Mouse (Mus musculus) forebrain, embryonic 14.5 days (tissue): ENCODE data around the gene Bcl2. TPM values are rescaled to one million over a fixed set of nuclear protein-coding genes. Genes with fewer than 3 reads are reported as not detected.

Experiments
- ATAC-seq: fragments of 200-750 bp; cut with Nextera tagmentation; 2 replicates; pipeline ENCODE4 v1.8.0; 2017; ENCODE audit warnings: mild to moderate bottlenecking, moderate library complexity
- DNase-seq: peaks from one replicate; pipeline ENCODE4 v3.0.0-alpha.2; 2015; ENCODE audit warnings: low spot score
- H3K27ac ChIP-seq: fragments of 300-500 bp; sonication (generic); 2 replicates; pipeline ENCODE4 v1.5.1; 2014; ENCODE audit warnings: low read depth, mild to moderate bottlenecking, control low read depth, low read length, moderate library complexity
- H3K27me3 ChIP-seq: fragments of 300-500 bp; sonication (generic); replicated peaks from 2 replicates; pipeline ENCODE4 v1.6.1; 2014; ENCODE audit warnings: low read length, control low read depth, mixed read lengths; ENCODE audit not compliant: control insufficient read depth, insufficient read depth
- H3K36me3 ChIP-seq: fragments of 300-500 bp; sonication (generic); 2 replicates; pipeline ENCODE4 v1.6.1; 2014; ENCODE audit warnings: low read length, control low read depth; ENCODE audit not compliant: control insufficient read depth, insufficient read depth
- H3K4me1 ChIP-seq: fragments of 300-500 bp; sonication (generic); 2 replicates; pipeline ENCODE4 v1.6.1; 2014; ENCODE audit warnings: antibody characterized with exemption, low read length, control low read depth; ENCODE audit not compliant: control insufficient read depth, insufficient read depth
- H3K4me2 ChIP-seq: fragments of 300-500 bp; sonication (generic); 2 replicates; pipeline ENCODE4 v1.6.1; 2014; ENCODE audit warnings: mild to moderate bottlenecking, control low read depth, low read length
- H3K4me3 ChIP-seq: fragments of 300-500 bp; sonication (generic); 2 replicates; pipeline ENCODE4 v1.5.1; 2014; ENCODE audit warnings: low read depth, low read length, control low read depth
- H3K9ac ChIP-seq: fragments of 300-500 bp; sonication (generic); 2 replicates; pipeline ENCODE4 v1.6.1; 2014; ENCODE audit warnings: mild to moderate bottlenecking, low read length, control low read depth, moderate library complexity
- H3K9me3 ChIP-seq: fragments of 300-500 bp; sonication (generic); replicated peaks from 2 replicates; pipeline ENCODE4 v1.6.1; 2016; ENCODE audit warnings: low read length, control low read depth, mixed read lengths; ENCODE audit not compliant: control insufficient read depth
- WGBS: fragments of 180-500 bp; shearing (Covaris S2); extraction: QIAGEN DNeasy Blood & Tissue Kit; methylation state at CpG from one replicate; pipeline ENCODE4 v1.1.7; 2014; 5-methylcytosine and 5-hydroxymethylcytosine counted together
- polyA plus RNA-seq: library from polyadenylated mRNA; unstranded; fragments of >200 nt; fragmentation: Nextera tagmentation; extraction: Ambion mirVana; gene quantifications from 2 replicates; pipeline ENCODE4 v1.2.1, GENCODE M21; 2014

The Bcl2 gene
- polyA plus RNA-seq, 1 experiment from 2014 or later, result 5.3 TPM

- H3K9ac ChIP-seq, result no peak overlapping the region
- no peaks in the 10 kb centered on the region for H3K4me1 ChIP-seq
- 86% methylated on average over 5 of the region's 5 CpGs for WGBS
- no peak overlapping the region for H3K4me2 ChIP-seq
- no peak overlapping the region for H3K4me3 ChIP-seq
- ATAC-seq (no peak), DNase-seq (no peak)
- no peaks in the 10 kb centered on the region for H3K27me3 ChIP-seq
- H3K9me3 ChIP-seq, result no peaks in the 10 kb centered on the region
- H3K36me3 ChIP-seq, result no peaks in the 10 kb centered on the region
- H3K27ac ChIP-seq, result no peak overlapping the region
Observed at GRCm38 (mm10) chr1:106662486-106662885, 51.6 kb downstream of the Bcl2 start.

GRCm38 (mm10) chr1:106658293-106658847 lies 55.7 kb downstream of the Bcl2 start:
- Histone ChIP-seq H3K4me3 (no peak overlapping the region), H3K27me3 (no peaks in the 10 kb centered on the region), H3K36me3 (no peaks in the 10 kb centered on the region), H3K9ac (no peak overlapping the region), H3K4me1 (no peaks in the 10 kb centered on the region), H3K4me2 (no peak overlapping the region), H3K27ac (no peak overlapping the region), H3K9me3 (no peaks in the 10 kb centered on the region)
- 93% methylated on average over 5 of the region's 5 CpGs for WGBS
- DNase-seq, result no peak
- ATAC-seq, result no peak

- H3K9ac ChIP-seq, result no peak overlapping the region
- H3K36me3 ChIP-seq, result no peaks in the 10 kb centered on the region
- no peak overlapping the region for H3K4me2 ChIP-seq
- H3K4me1 ChIP-seq, result no peaks in the 10 kb centered on the region
- 78% methylated on average over 5 of the region's 5 CpGs for WGBS
- H3K27me3 ChIP-seq, result no peaks in the 10 kb centered on the region
- H3K9me3 ChIP-seq, result no peaks in the 10 kb centered on the region
- DNase-seq, result no peak
- ATAC-seq, result no peak
- no peak overlapping the region for H3K27ac ChIP-seq
- H3K4me3 ChIP-seq, result no peak overlapping the region
Observed at GRCm38 (mm10) chr1:106656207-106656738, 57.8 kb downstream of the Bcl2 start.

GRCm38 (mm10) chr1:106654254-106654653 lies 59.8 kb downstream of the Bcl2 start:
- Histone ChIP-seq H3K4me3 (no peak overlapping the region), H3K4me1 (no peaks in the 10 kb centered on the region; the same call in 1 of the 2 replicates), H3K9ac (no peak overlapping the region), H3K27me3 (no peaks in the 10 kb centered on the region), H3K4me2 (no peak overlapping the region), H3K36me3 (no peaks in the 10 kb centered on the region), H3K27ac (no peak overlapping the region), H3K9me3 (no peaks in the 10 kb centered on the region)
- ATAC-seq (no peak), DNase-seq (no peak)
- WGBS, result 92% methylated on average over 6 of the region's 6 CpGs

GRCm38 (mm10) chr1:106653441-106653860 lies 60.6 kb downstream of the Bcl2 start:
- Histone ChIP-seq H3K4me1 (no peaks in the 10 kb centered on the region; the same call in 1 of the 2 replicates), H3K4me2 (no peak overlapping the region), H3K9ac (no peak overlapping the region), H3K27ac (no peak overlapping the region; the same call in 1 of the 2 replicates), H3K27me3 (no peaks in the 10 kb centered on the region), H3K9me3 (no peaks in the 10 kb centered on the region), H3K4me3 (no peak overlapping the region), H3K36me3 (no peaks in the 10 kb centered on the region)
- 56% methylated on average over 4 of the region's 4 CpGs for WGBS
- DNase-seq (no peak), ATAC-seq (no peak)

- no peak for DNase-seq
- WGBS, result 51% methylated on average over 7 of the region's 7 CpGs
- ATAC-seq, result no peak
- no peaks in the 10 kb centered on the region; the same call in 1 of the 2 replicates for H3K4me1 ChIP-seq
- H3K27ac ChIP-seq, result no peak overlapping the region
- no peaks in the 10 kb centered on the region for H3K9me3 ChIP-seq
- no peak overlapping the region for H3K4me3 ChIP-seq
- H3K4me2 ChIP-seq, result no peak overlapping the region
- no peak overlapping the region for H3K9ac ChIP-seq
- no peaks in the 10 kb centered on the region for H3K27me3 ChIP-seq
- H3K36me3 ChIP-seq, result no peaks in the 10 kb centered on the region
Observed at GRCm38 (mm10) chr1:106651211-106651610, 62.9 kb downstream of the Bcl2 start.

- 84% methylated on average over 4 of the region's 4 CpGs for WGBS
- Histone ChIP-seq H3K36me3 (no peaks in the 10 kb centered on the region), H3K27me3 (no peaks in the 10 kb centered on the region), H3K9ac (no peak overlapping the region), H3K4me3 (no peak overlapping the region), H3K27ac (no peak overlapping the region), H3K4me2 (no peak overlapping the region), H3K4me1 (no peaks in the 10 kb centered on the region; the same call in 1 of the 2 replicates), H3K9me3 (no peaks in the 10 kb centered on the region)
- no peak for ATAC-seq
- DNase-seq, result no peak
Observed at GRCm38 (mm10) chr1:106650427-106650826, 63.6 kb downstream of the Bcl2 start.

GRCm38 (mm10) chr1:106647336-106647735 lies 66.7 kb downstream of the Bcl2 start:
- Histone ChIP-seq H3K27me3 (no peaks in the 10 kb centered on the region), H3K36me3 (no peaks in the 10 kb centered on the region), H3K9ac (no peak overlapping the region), H3K4me2 (no peak overlapping the region), H3K9me3 (no peaks in the 10 kb centered on the region), H3K4me1 (no peaks in the 10 kb centered on the region; the same call in 1 of the 2 replicates), H3K27ac (no peak overlapping the region), H3K4me3 (no peak overlapping the region)
- DNase-seq (no peak), ATAC-seq (no peak)
- WGBS, result 84% methylated on average over 3 of the region's 3 CpGs

- 88% methylated on average over 4 of the region's 4 CpGs for WGBS
- H3K27me3 ChIP-seq, result no peaks in the 10 kb centered on the region
- no peak for ATAC-seq
- H3K4me1 ChIP-seq, result no peaks in the 10 kb centered on the region
- no peak overlapping the region for H3K4me3 ChIP-seq
- no peak overlapping the region for H3K4me2 ChIP-seq
- H3K27ac ChIP-seq, result no peak overlapping the region
- no peaks in the 10 kb centered on the region for H3K9me3 ChIP-seq
- H3K36me3 ChIP-seq, result no peaks in the 10 kb centered on the region
- H3K9ac ChIP-seq, result no peak overlapping the region
- no peak for DNase-seq
Observed at GRCm38 (mm10) chr1:106644566-106644965, 69.5 kb downstream of the Bcl2 start.
